Mouse (Mus musculus) bone marrow, adult 2 months (tissue): Measurements from ENCODE around the gene Bnipl. TPM values are rescaled to one million over a fixed set of nuclear protein-coding genes. Genes with fewer than 3 reads are reported as not detected.

Source experiments
- H3K27ac ChIP-seq: fragments of 200-500 bp; 2 replicates; pipeline ENCODE4 v1.5.1; 2012; ENCODE audit warnings: low read depth, mild to moderate bottlenecking, control low read depth, inconsistent platforms, low read length; ENCODE audit not compliant: control insufficient read depth, poor library complexity, insufficient read depth
- H3K4me1 ChIP-seq: fragments of 200-500 bp; 2 replicates; pipeline ENCODE4 v1.6.1; 2011; ENCODE audit warnings: low read length; ENCODE audit not compliant: control insufficient read depth, insufficient read depth
- H3K4me3 ChIP-seq: fragments of 200-500 bp; replicated peaks from 2 replicates; pipeline ENCODE3; 2011; ENCODE audit warnings: mild to moderate bottlenecking, low read depth, low read length, control low read depth; ENCODE audit not compliant: control insufficient read depth
- CTCF ChIP-seq: fragments of 200-500 bp; IDR thresholded peaks from 2 replicates; pipeline ENCODE4 v1.5.1; 2011; ENCODE audit warnings: low read length, control low read depth; ENCODE audit not compliant: control insufficient read depth, insufficient read depth
- POLR2A ChIP-seq: fragments of 200-500 bp; IDR thresholded peaks from 2 replicates; pipeline ENCODE4 v1.6.1; 2011; ENCODE audit warnings: low read depth, mild to moderate bottlenecking, control low read depth, low read length, borderline replicate concordance; ENCODE audit not compliant: control insufficient read depth
- WGBS: fragments of 180-500 bp; shearing (Covaris S2); methylation state at CpG from one replicate; pipeline ENCODE4 v1.1.7; 2018; 5-methylcytosine and 5-hydroxymethylcytosine counted together
- polyA plus RNA-seq: library from polyadenylated mRNA; stranded (reverse); fragments of >200 nt; gene quantifications from 2 replicates; pipeline ENCODE4 v1.2.4, GENCODE M21; 2011; ENCODE audit warnings: low replicate concordance; ENCODE audit not compliant: missing spikeins, insufficient read depth, insufficient read length

Gene Bnipl
- polyA plus RNA-seq, 1 experiment = 1.7 TPM

DNA sequence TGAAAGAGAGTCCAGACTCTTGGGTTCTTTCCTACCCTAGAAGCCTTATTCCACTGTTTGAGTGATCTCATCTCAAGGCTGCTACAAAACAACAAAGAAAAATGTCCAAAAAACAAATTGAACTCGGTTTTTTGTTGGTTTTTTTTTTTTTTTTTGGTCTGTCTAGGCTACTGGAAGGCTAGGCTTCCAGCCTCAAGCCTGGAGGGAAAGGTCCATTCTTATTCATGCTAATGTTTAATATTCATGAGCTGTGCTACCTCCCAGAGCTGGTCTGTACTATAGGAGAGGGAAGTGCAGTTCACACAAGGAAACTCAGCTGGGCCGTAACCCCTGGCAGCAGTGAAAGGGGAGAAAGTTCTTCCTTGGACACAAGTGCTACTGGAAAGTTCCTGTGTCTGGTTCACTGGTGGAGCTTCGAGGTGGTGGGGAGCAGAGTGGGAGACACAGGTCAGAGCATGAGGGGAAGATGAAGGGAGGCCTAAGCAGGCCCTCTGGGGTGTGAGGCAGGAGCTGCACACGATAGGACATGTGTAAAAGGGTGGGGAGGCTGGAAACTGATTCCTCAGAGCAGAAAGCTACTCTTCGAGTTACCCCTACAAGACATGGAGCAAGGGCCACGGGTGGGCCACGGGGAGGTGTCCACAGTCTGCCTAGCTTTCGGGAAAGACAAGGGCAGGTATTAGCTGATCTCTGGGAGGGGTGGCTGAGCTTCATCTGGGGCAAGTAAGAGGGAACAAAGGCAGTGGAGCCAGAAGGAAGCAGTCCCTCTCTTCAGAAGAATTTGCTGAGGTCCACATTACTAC, 20.3 kb downstream of the Bnipl start:
- TF ChIP-seq POLR2A = no peak
- peak; percentile 7; the same call in 1 of the 2 replicates for TF ChIP-seq CTCF
- 7% methylated on average over 8 of the region's 8 CpGs for WGBS
- Histone ChIP-seq H3K27ac (peak overlapping the region; percentile 99), H3K4me1 (peaks cover 4% of the 10 kb centered on the region; the same call in 1 of the 2 replicates), H3K4me3 (peak overlapping the region; percentile 91)

DNA sequence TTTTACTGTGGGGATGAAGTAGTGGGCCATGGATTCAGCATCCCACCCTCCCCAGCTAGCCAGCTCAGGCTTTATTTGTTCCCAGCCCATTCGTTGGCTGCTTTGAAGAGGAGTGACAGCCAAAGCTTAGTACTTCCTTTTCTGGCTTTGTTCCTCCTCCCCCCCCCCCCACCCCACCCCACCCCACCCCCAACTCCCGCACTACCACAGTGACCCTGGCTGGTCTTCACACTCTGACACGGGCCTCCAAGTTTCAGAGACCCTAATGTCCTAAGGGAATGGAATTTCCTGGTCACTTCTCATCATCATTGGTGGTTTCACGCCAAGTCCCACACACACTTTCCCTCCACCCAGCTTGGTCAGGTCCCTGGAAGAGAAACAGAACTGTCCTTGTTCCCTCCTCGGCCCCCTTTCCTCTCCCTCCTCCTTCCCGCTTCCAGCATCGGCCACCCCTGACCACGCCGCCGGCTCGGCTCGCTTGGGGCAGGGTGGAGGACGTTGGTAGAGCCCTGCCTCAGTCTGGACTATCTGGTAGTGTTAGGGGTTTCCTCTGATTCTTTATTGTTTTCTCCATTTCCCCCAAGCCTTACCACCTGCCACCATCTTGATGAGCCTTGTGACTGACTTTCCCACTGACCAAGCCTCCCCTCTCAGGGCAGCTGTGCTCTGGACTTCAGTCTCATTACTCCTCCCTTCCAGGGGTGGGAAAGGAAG, 21.1 kb downstream of the Bnipl start:
- TF ChIP-seq POLR2A = peak; percentile 46; the same call in 1 of the 2 replicates
- no peak for TF ChIP-seq CTCF
- peak overlapping the region; percentile 91 for H3K4me3 ChIP-seq
- WGBS = 1% methylated on average over 13 of the region's 13 CpGs
- H3K27ac ChIP-seq = peak overlapping the region; percentile 99
- peaks cover 4% of the 10 kb centered on the region; the same call in 1 of the 2 replicates for H3K4me1 ChIP-seq

DNA sequence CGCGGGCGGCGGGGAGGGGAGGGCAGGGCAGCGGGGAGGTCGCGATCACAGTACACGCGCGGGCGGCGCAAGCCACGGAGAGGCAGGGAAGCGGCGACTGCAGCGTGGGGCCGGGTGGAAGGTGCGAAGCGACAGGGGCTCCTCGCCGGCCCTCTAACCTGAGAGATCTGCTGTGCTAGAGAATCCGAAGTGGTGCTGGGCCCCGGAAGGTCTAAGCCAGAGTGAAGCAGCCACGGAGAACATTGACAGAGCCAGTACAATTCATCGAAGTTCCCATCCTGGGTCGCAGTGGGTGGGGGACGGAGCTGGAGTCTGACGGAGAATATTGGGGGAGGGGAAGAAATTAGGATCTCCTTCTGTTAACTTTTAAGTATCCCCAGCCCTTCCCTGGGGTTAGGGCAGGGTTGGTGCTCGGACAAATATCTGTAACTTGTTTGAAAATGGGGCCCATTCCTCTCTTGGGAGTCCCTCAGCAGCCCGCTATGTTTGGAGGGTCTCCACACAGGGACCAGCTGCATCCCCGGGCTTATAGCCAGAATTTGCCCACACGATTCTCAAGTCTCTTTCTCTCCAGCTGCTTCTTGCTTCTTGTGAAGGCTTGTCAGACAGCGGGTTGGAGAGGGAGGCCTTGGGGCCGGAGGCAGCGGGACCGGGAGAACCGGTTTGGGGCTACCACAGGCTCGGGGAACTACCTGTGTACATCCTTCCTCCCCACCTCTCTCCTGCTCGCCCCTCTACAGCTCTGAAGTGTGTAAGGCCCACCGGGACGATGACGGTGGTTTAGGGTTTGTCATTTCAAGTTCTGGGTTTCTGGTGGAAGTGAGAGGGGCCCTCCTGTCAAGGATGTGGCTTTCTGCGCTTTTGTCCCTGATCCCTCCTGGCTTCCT, 21.9 kb downstream of the Bnipl start:
- under 1% methylated on average over 43 of the region's 43 CpGs for WGBS
- Histone ChIP-seq H3K4me3 (peak overlapping the region; percentile 91), H3K4me1 (peaks cover 4% of the 10 kb centered on the region; the same call in 1 of the 2 replicates), H3K27ac (peak overlapping the region; percentile 95)
- TF ChIP-seq POLR2A = peak; percentile 36; the same call in 1 of the 2 replicates
- no peak; the same call in 1 of the 2 replicates for TF ChIP-seq CTCF

DNA sequence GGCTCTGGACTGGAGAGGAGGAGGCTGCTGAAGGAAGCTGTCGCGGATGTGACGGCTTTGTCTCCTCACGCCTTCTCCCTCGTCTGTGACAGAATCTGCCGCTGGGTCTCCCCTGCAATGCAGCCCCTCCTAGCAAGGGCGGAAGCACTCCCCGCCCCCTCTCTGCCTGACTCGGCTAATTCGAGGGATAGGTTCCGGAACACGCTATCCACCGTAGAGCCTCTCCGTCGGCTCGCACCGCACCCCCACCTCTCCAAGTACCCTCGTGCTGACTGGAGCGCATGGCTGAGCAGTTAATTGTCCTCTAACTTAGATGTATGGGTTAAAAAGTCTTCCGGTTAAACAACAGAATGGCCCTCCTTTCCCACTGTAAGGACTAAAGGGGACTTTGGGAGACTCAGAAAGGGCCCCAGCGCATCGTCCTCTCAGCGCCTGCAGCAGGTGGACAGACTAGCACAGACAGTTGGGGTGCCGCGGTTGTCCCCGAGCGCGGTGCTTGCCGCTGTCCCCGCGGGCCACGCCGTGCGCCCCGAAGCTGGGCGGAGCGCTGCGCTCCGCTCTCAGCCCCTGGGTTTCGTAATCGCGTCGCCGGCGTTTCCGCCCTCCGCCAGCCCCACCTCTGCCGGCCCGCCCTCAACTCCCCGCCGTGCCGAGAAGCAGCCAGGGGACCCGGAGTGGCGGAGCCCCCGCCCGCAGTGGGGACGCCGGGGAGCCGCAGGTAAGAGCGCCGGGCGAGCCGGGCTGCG, 22.7 kb downstream of the Bnipl start, which contains the start of gene Cdc42se1:
Gene Cdc42se1, plus strand, starts transcription at position 585 of the 746 bp plus-strand sequence.
- TF ChIP-seq CTCF = no peak
- TF ChIP-seq POLR2A = peak; percentile 89
- WGBS = under 1% methylated on average over 64 of the region's 64 CpGs
- Histone ChIP-seq H3K4me3 (peak within 1 kb of the TSS; percentile 91), H3K27ac (peak within 1 kb of the TSS; percentile 95), H3K4me1 (peaks cover 4% of the 10 kb centered on the region; the same call in 1 of the 2 replicates)

DNA sequence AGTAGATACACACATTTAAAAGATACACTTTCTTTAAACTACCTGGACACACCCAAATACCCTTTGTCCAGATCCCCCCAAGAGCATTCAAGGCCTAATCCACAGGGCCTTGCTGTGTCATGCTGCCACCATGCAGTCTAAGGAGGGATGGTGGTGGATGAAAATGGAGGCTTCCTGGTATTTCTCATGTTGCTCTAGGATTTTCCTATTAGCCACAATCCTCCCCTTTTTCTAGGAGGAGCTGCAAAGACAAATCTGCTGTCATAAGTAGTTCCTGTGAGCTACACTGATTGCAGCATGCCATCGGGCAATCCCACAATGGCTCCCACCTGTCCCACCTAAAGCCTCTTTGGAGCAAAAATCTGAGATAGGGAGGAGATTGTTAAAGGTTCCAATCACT, 23.8 kb downstream of the Bnipl start:
- Histone ChIP-seq H3K4me3 (no peak overlapping the region), H3K4me1 (peaks cover 4% of the 10 kb centered on the region; the same call in 1 of the 2 replicates), H3K27ac (no peak overlapping the region)
- TF ChIP-seq CTCF = no peak
- no peak for TF ChIP-seq POLR2A
- 31% methylated on average over 1 of the region's 1 CpGs for WGBS

DNA sequence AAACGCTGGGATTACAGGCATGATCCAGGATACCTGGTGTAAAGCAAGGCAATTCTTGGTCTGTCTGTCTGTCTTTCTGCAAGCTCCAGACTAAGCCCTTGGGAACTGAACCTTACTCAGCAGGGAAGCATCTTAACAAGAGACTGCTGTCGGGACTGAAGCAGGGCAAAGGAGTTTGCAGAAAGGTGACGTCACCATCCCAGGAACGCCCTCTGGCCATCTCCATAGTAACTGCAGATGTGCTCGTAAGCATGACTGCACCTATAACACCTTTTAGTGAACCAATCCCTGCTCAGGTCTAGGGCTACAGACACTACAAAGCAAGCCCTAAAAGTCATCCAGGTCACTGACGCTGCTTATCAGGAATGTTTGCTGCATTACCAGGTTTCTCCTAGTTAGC, 26.7 kb downstream of the Bnipl start:
- Histone ChIP-seq H3K4me3 (no peak overlapping the region), H3K4me1 (no peaks in the 10 kb centered on the region)
- 82% methylated on average over 6 of the region's 6 CpGs for WGBS

DNA sequence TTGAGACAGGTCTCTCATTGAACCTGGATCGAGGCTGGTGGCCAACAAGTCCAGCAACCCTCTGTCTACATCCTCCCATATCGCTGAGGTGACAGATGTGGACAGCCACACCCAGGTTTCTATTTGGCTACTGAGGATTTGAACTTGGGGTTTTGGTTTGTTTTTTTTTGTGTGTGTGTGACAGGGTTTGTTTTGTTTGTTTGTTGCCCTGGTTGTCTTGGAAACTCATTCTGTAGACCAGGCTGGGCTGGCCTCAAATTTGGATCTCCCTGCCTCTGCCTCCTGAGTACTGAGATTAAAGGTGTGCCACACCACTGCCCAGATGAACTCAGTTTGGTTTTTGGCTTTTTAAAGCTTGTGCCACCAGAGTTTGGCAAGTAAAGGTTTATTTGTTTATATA, 28.0 kb downstream of the Bnipl start:
- Histone ChIP-seq H3K4me1 (no peaks in the 10 kb centered on the region), H3K27ac (no peak overlapping the region), H3K4me3 (no peak overlapping the region)
- 82% methylated on average over 2 of the region's 2 CpGs for WGBS
- TF ChIP-seq POLR2A (no peak), CTCF (no peak)

More for the DNA sequence above, 26.7 kb downstream of the Bnipl start:
- H3K27ac ChIP-seq = no peak overlapping the region
- TF ChIP-seq POLR2A (no peak), CTCF (no peak)
